Mouse (Mus musculus) kidney, adult 2 months (tissue): ENCODE measurements around the gene Pknox2.

Experiments used
- CTCF ChIP-seq: fragments of 200-500 bp; conservative IDR thresholded peaks from 2 replicates; pipeline ENCODE4 v1.5.1; 2011; ENCODE audit warnings: low read depth, mild to moderate bottlenecking, control low read depth, low read length, moderate library complexity, mixed read lengths; ENCODE audit not compliant: insufficient read depth, insufficient read length
- POLR2A ChIP-seq: fragments of 200-500 bp; IDR thresholded peaks from one replicate; pipeline ENCODE4 v1.6.1; 2011; ENCODE audit warnings: low read depth, low read length, control low read depth

DNA sequence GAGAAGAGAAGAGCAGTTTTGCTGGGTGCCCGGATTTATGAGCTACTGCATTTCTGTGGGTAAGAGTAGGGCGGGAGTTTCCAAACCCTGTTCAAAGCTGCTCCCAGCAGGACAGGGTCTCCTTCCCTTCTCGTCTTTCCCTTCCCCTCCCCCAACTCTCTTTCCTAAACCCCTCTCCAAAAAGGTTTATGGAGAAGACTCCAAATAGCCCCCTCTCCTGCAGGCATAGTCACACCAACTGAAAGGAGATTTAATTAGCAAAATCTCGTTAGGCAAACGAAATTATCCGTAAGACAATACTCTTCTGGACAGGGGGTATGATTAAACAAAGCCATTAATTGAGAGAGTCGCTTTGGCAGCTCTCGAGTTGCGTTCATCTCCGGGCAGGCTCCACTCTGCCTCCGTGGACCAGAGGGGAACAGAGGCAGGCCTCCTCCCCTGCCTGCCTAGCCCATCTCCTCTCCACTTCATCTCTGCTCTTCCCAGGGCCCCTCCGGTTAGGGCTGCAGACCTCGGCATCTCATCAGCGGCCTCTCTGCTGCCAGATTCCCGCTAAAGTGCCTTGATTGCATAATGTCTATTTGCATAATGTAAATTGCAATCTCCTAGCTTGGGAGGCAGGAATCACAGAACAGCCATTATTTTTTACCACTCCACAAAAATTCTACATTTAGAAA is 70.7 kb downstream of the Pknox2 start:
- TF ChIP-seq CTCF (no peak), POLR2A (no peak)
